29 mouse cellular contexts compared by ENCODE assay signal in the genomic region with DNA sequence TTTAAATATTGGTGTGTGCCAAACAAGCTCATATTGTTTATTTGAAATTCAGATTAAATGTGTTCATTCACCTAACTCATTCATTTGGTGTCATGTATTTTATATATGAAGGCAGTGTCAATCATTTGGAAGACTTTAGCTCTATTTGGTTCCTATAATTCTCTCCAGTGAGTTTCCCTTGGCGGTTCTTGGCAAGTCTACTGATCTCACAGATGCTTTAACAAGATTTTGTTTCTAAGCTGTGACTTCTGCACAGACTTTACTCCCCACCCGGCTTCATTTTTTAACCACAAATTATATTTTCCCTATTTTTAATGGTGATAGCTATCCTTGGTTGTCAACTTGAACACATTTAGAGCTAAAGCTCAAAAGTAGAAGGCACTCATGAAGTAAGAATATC.
"Had no signal": no experiment of that assay in that cellular context is flagged by ENCODE, and none has a peak within 500 bp of the region (broad histone marks: within the 10 kb centered on the region; RNA-seq: fewer than 3 reads in every experiment).

No protein-coding gene starts in this region.

- H3K9ac ChIP-seq: heart, embryonic 13.5 days; heart, embryonic 15.5 days; hindbrain, embryonic 12.5 days; hindbrain, embryonic 14.5 days; intestine, embryonic 15.5 days; limb, embryonic 12.5 days; liver, embryonic 13.5 days; liver, embryonic 15.5 days; liver, postnatal 0 days had no signal

- H3K27ac ChIP-seq: heart, adult 2 months; heart, embryonic 13.5 days; heart, embryonic 15.5 days; hindbrain, embryonic 10.5 days; hindbrain, embryonic 12.5 days; hindbrain, embryonic 14.5 days; intestine, embryonic 15.5 days; layer of hippocampus, adult 2 months; left cerebral cortex, adult 2 months; limb, embryonic 10.5 days; limb, embryonic 12.5 days; liver, embryonic 13.5 days; liver, embryonic 15.5 days had no signal

- H3K4me3 ChIP-seq: heart, adult 2 months; heart, embryonic 13.5 days; heart, embryonic 15.5 days; hindbrain, embryonic 10.5 days; hindbrain, embryonic 12.5 days; intestine, embryonic 15.5 days; layer of hippocampus, adult 2 months; left cerebral cortex, adult 2 months; limb, embryonic 10.5 days; limb, embryonic 12.5 days; liver, embryonic 13.5 days; liver, embryonic 15.5 days had no signal

- ATAC-seq: hindbrain, embryonic 16.5 days; inflammation-experienced regulatory T-cells, adult 6 months; intestine, embryonic 15.5 days; intestine, postnatal 0 days; liver, postnatal 0 days had no signal

- H3K36me3 ChIP-seq: heart, embryonic 13.5 days; heart, embryonic 15.5 days; hindbrain, embryonic 10.5 days; hindbrain, embryonic 12.5 days; intestine, embryonic 15.5 days; limb, embryonic 10.5 days; limb, embryonic 12.5 days; liver, embryonic 13.5 days; liver, embryonic 15.5 days had no signal

- DNase-seq: gastrocnemius, postnatal 14 days; gastrocnemius, postnatal 36 days; heart, adult 11 months; heart, adult 2 months; heart, postnatal 4 days; kidney, adult 18-20 months; kidney, adult 8-10 months; kidney, postnatal 10 days; kidney, postnatal 25 days; kidney, postnatal 4 days; liver; liver, embryonic 13.5 days; liver, postnatal 0 days had no signal

- H3K9me3 ChIP-seq: heart, embryonic 13.5 days; heart, embryonic 15.5 days; hindbrain, embryonic 10.5 days; hindbrain, embryonic 12.5 days; intestine, embryonic 15.5 days; limb, embryonic 10.5 days; limb, embryonic 12.5 days; liver, embryonic 13.5 days; liver, embryonic 15.5 days had no signal

- H3K4me2 ChIP-seq: heart, embryonic 11.5 days; heart, embryonic 13.5 days; heart, embryonic 15.5 days; hindbrain, embryonic 12.5 days; hindbrain, embryonic 14.5 days; intestine, embryonic 15.5 days; limb, embryonic 12.5 days; liver, embryonic 11.5 days; liver, embryonic 13.5 days; liver, embryonic 15.5 days had no signal

- H3K4me1 ChIP-seq: heart, embryonic 13.5 days; heart, embryonic 15.5 days; hindbrain, embryonic 10.5 days; hindbrain, embryonic 12.5 days; intestine, embryonic 15.5 days; liver, embryonic 13.5 days; liver, embryonic 15.5 days had no signal

- H3K27me3 ChIP-seq: heart, embryonic 13.5 days; heart, embryonic 15.5 days; hindbrain, embryonic 12.5 days; intestine, embryonic 15.5 days; limb, embryonic 12.5 days; liver, embryonic 13.5 days; liver, embryonic 15.5 days had no signal
